Mouse (Mus musculus): ENCODE data around the gene Arg2.
"Not testable (repeated sequence)": the region's sequence is repeated elsewhere in the genome, so short reads cannot be mapped to it uniquely, and the experiment has no call there.

Gene Arg2

DNA sequence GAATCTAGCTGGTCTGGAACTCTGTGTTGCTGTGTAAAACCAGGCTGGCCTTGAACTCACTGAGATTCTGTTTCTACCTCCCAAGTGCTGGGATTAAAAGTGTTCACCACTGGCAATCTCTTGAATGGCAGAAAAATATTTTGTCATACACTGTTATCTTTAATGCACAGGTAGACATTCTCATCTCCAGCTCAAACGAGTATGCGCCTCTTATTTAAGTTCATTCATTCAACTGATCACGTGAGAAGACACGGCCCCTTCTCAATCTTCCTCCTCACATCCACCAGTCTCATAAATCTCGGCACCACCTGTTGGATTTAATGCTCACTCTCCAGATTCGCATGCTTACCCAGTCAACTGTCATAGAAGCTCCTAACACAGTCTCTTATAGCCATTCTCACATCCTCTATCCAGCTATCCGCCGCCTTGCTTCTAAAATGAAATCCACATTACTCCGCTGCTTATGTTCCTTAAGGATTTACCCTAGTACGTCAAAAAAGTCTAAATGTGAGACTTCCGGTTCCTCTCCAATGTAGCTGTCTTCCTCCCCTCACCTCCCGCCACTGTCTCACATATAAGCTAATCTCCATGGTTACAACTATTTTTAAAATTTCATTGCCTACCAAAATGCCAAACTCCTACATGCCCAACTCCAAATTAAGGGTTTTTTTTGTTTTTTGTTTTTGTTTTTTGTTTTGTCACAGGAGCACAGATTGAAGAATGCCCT lies 40.9 kb downstream of the Arg2 start:
- no peak for DNase-seq

GRCm38 (mm10) chr12:79172019-79172941 lies 41.7 kb downstream of the Arg2 start, which contains the start of gene Vti1b:
Gene Vti1b, minus strand, starts transcription at chr12:79172667.
- peak; percentile 93 to 94 for DNase-seq

GRCm38 (mm10) chr12:79173721-79174120 lies 43.1 kb downstream of the Arg2 start:
- DNase-seq: no peak

- no peak for DNase-seq
These were observed 45.4 kb downstream of the Arg2 start for GRCm38 (mm10) chr12:79175998-79176397.

DNA sequence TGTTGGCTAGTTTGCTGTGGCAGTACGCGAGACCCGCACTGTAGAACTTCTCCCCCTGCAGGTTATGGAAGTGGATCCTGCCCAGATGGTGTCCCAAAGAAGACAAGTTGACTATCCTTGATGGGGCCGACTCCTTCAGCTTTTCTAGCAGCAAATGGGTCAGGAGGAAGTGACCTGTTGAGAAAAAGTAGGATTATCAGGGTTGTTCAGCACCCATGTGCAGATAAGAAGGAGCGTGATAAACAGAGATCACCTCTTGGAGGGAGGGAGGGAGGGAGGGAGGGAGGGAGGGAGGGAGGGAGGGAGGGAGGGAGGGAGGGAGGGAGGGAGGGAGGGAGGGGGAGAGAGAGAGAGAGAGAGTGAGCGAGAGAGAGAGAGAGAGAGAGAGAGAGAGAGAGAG lies 54.6 kb downstream of the Arg2 start:
- not testable (repeated sequence) for DNase-seq

DNA sequence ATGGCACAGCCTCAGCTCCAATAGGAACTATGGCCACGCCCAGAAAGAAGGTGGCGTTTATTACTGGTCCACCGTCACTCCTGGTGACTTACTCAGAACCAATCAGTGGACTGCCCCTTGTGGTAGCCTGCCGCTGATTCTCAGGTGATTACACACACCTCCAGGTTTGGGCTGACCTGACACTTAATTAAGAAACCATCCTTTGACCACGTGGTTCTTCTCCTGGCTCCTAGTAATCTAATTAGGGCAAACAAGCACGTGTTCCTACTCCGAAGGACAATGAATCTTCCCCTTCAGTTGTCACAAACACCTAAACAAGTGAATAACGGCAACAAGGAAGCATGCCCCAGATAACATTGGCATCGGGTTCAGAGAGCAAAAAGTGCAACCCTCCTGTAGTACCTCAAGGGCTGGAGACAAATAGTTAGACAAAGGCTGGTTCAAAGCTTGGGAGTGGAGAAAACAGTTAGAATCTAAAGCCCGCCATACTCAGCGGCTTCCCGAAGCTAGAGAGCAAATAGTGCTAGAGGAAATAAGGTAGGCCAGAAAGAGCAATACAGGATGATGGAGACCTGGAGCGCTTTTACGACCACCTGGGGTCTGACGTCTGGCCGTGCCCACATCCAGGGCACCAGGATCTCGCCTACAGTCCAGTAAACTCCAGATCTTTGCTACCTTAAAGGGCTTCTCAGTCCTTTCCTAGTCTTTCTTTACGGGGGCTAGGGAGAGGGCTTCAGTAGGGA lies 60.5 kb downstream of the Arg2 start:
- DNase-seq: peak; percentile 54 to 69

DNA sequence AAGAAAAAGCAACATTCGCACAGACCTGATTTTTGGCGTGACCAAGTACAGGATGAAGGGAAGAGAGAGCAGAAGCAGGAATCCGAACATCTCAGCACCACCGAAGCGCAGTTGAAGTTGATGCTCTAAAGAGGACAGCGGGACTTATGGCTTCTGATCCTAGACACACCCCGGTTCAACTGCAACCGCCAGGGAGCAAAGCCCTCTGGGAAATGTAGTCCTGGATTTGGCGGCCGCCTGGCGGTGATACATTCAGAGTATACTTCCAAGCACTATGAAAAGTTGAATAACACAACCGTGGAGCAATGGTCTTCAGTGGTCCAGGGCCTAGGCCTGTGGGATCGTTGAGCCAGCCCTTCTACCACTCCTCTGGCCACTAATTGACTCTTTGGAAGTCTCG lies 61.1 kb downstream of the Arg2 start:
- peak; percentile 79 to 85 for DNase-seq

GRCm38 (mm10) chr12:79192193-79192592 lies 61.6 kb downstream of the Arg2 start, which contains the start of gene Rdh11:
Gene Rdh11, minus strand, starts transcription at chr12:79192293.
- DNase-seq: no peak

- DNase-seq: peak; percentile 31 to 76
These were observed 62.9 kb downstream of the Arg2 start for GRCm38 (mm10) chr12:79193441-79193840.

GRCm38 (mm10) chr12:79197105-79197504 lies 66.5 kb downstream of the Arg2 start:
- no peak for DNase-seq

DNA sequence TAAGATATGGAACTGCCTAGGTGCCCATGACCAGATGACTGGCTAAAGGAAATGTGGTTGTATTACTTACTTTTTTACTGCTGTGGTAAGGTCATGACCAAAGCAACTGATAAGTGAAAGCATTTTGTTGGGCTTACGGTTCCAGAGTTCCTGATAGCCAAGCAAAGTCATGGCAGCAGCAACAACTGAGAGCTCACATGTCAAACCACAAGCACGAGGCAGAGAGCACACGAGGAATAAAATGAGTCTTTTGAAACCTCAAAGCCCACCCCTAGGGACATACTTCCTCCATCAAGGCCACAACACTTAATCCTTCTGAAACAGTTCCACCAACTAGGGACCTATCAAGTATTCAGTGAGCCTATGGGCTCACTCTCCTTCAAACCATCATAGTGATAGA lies 71.3 kb downstream of the Arg2 start:
- no peak for DNase-seq
